Mouse (Mus musculus): Measurements from ENCODE around the gene Rgs6. TPM values are rescaled to one million over a fixed set of nuclear protein-coding genes. Genes with fewer than 3 reads are reported as not detected.

Gene Rgs6
- polyA plus RNA-seq, 1 experiment: 2.9 TPM

GRCm38 (mm10) chr12:83206866-83207265, 618.8 kb downstream of the Rgs6 start:
- Histone ChIP-seq H3K4me3 (ENCODE audit: insufficient read depth, low read depth, low read length) (no peak overlapping the region), H3K27me3 (replicated peaks; ENCODE audit: control insufficient read depth, insufficient read depth, low read length) (no peaks in the 10 kb centered on the region), H3K27ac (ENCODE audit: insufficient read depth, low read depth, low read length) (no peak overlapping the region), H3K36me3 (ENCODE audit: control insufficient read depth, insufficient read depth, low read length) (no peaks in the 10 kb centered on the region), H3K4me1 (ENCODE audit: control insufficient read depth, insufficient read depth, low read length) (no peaks in the 10 kb centered on the region)
- no peak for TF ChIP-seq CTCF (conservative IDR thresholded peaks at IDR 0.05; ENCODE audit: insufficient read depth, insufficient read length, low read depth, low read length)
- TF ChIP-seq POLR2A (IDR thresholded peaks at IDR 0.05; ENCODE audit: low read depth, low read length): no peak
- no peak for DNase-seq
- 75% methylated on average over 6 of the region's 6 CpGs for WGBS

GRCm38 (mm10) chr12:83207481-83207880, 619.4 kb downstream of the Rgs6 start:
- Histone ChIP-seq H3K27me3 (replicated peaks; ENCODE audit: control insufficient read depth, insufficient read depth, low read length) (no peaks in the 10 kb centered on the region), H3K36me3 (ENCODE audit: control insufficient read depth, insufficient read depth, low read length) (no peaks in the 10 kb centered on the region), H3K27ac (ENCODE audit: insufficient read depth, low read depth, low read length) (no peak overlapping the region), H3K4me3 (ENCODE audit: insufficient read depth, low read depth, low read length) (no peak overlapping the region), H3K4me1 (ENCODE audit: control insufficient read depth, insufficient read depth, low read length) (no peaks in the 10 kb centered on the region)
- TF ChIP-seq CTCF (conservative IDR thresholded peaks at IDR 0.05; ENCODE audit: insufficient read depth, insufficient read length, low read depth, low read length) (no peak), POLR2A (IDR thresholded peaks at IDR 0.05; ENCODE audit: low read depth, low read length) (no peak)
- no peak for DNase-seq
- WGBS: 70% methylated on average over 5 of the region's 5 CpGs

GRCm38 (mm10) chr12:83208011-83208410, 619.9 kb downstream of the Rgs6 start:
- H3K27me3 ChIP-seq (replicated peaks; ENCODE audit: control insufficient read depth, insufficient read depth, low read length): no peaks in the 10 kb centered on the region
- H3K4me3 ChIP-seq (ENCODE audit: insufficient read depth, low read depth, low read length): no peak overlapping the region
- no peak overlapping the region for H3K27ac ChIP-seq (ENCODE audit: insufficient read depth, low read depth, low read length)
- 72% methylated on average over 8 of the region's 8 CpGs for WGBS
- H3K36me3 ChIP-seq (ENCODE audit: control insufficient read depth, insufficient read depth, low read length): no peaks in the 10 kb centered on the region
- DNase-seq: no peak
- no peaks in the 10 kb centered on the region for H3K4me1 ChIP-seq (ENCODE audit: control insufficient read depth, insufficient read depth, low read length)
- TF ChIP-seq POLR2A (IDR thresholded peaks at IDR 0.05; ENCODE audit: low read depth, low read length) (no peak), CTCF (conservative IDR thresholded peaks at IDR 0.05; ENCODE audit: insufficient read depth, insufficient read length, low read depth, low read length) (no peak)

GRCm38 (mm10) chr12:83208841-83209240, 620.7 kb downstream of the Rgs6 start:
- no peaks in the 10 kb centered on the region for H3K27me3 ChIP-seq (replicated peaks; ENCODE audit: control insufficient read depth, insufficient read depth, low read length)
- no peak for DNase-seq
- H3K27ac ChIP-seq (ENCODE audit: insufficient read depth, low read depth, low read length): no peak overlapping the region
- no peaks in the 10 kb centered on the region for H3K36me3 ChIP-seq (ENCODE audit: control insufficient read depth, insufficient read depth, low read length)
- TF ChIP-seq CTCF (conservative IDR thresholded peaks at IDR 0.05; ENCODE audit: insufficient read depth, insufficient read length, low read depth, low read length) (no peak), POLR2A (IDR thresholded peaks at IDR 0.05; ENCODE audit: low read depth, low read length) (no peak)
- no peaks in the 10 kb centered on the region for H3K4me1 ChIP-seq (ENCODE audit: control insufficient read depth, insufficient read depth, low read length)
- WGBS: 74% methylated on average over 6 of the region's 6 CpGs
- no peak overlapping the region for H3K4me3 ChIP-seq (ENCODE audit: insufficient read depth, low read depth, low read length)

GRCm38 (mm10) chr12:83209461-83209860, 621.4 kb downstream of the Rgs6 start:
- H3K36me3 ChIP-seq (ENCODE audit: control insufficient read depth, insufficient read depth, low read length): no peaks in the 10 kb centered on the region
- H3K27me3 ChIP-seq (replicated peaks; ENCODE audit: control insufficient read depth, insufficient read depth, low read length): no peaks in the 10 kb centered on the region
- WGBS: 47% methylated on average over 6 of the region's 6 CpGs
- no peak overlapping the region for H3K27ac ChIP-seq (ENCODE audit: insufficient read depth, low read depth, low read length)
- DNase-seq: no peak
- H3K4me1 ChIP-seq (ENCODE audit: control insufficient read depth, insufficient read depth, low read length): no peaks in the 10 kb centered on the region
- TF ChIP-seq POLR2A (IDR thresholded peaks at IDR 0.05; ENCODE audit: low read depth, low read length) (no peak), CTCF (conservative IDR thresholded peaks at IDR 0.05; ENCODE audit: insufficient read depth, insufficient read length, low read depth, low read length) (no peak)
- no peak overlapping the region for H3K4me3 ChIP-seq (ENCODE audit: insufficient read depth, low read depth, low read length)

- no peak overlapping the region for H3K4me3 ChIP-seq (ENCODE audit: insufficient read depth, low read depth, low read length)
- H3K27ac ChIP-seq (ENCODE audit: insufficient read depth, low read depth, low read length): no peak overlapping the region
- H3K4me1 ChIP-seq (ENCODE audit: control insufficient read depth, insufficient read depth, low read length): no peaks in the 10 kb centered on the region
- H3K27me3 ChIP-seq (replicated peaks; ENCODE audit: control insufficient read depth, insufficient read depth, low read length): no peaks in the 10 kb centered on the region
- no peak for DNase-seq
- 70% methylated on average over 5 of the region's 5 CpGs for WGBS
- H3K36me3 ChIP-seq (ENCODE audit: control insufficient read depth, insufficient read depth, low read length): no peaks in the 10 kb centered on the region
- TF ChIP-seq POLR2A (IDR thresholded peaks at IDR 0.05; ENCODE audit: low read depth, low read length) (no peak), CTCF (conservative IDR thresholded peaks at IDR 0.05; ENCODE audit: insufficient read depth, insufficient read length, low read depth, low read length) (no peak)
Measured at GRCm38 (mm10) chr12:83210294-83210693, 622.2 kb downstream of the Rgs6 start.

GRCm38 (mm10) chr12:83210735-83211134, 622.6 kb downstream of the Rgs6 start:
- TF ChIP-seq POLR2A (IDR thresholded peaks at IDR 0.05; ENCODE audit: low read depth, low read length) (no peak), CTCF (conservative IDR thresholded peaks at IDR 0.05; ENCODE audit: insufficient read depth, insufficient read length, low read depth, low read length) (no peak)
- Histone ChIP-seq H3K36me3 (ENCODE audit: control insufficient read depth, insufficient read depth, low read length) (no peaks in the 10 kb centered on the region), H3K4me3 (ENCODE audit: insufficient read depth, low read depth, low read length) (no peak overlapping the region), H3K27ac (ENCODE audit: insufficient read depth, low read depth, low read length) (no peak overlapping the region), H3K27me3 (replicated peaks; ENCODE audit: control insufficient read depth, insufficient read depth, low read length) (no peaks in the 10 kb centered on the region), H3K4me1 (ENCODE audit: control insufficient read depth, insufficient read depth, low read length) (no peaks in the 10 kb centered on the region)
- no peak for DNase-seq
- WGBS: 81% methylated on average over 3 of the region's 3 CpGs

Measured in kidney, adult 2 months (tissue).